Mouse (Mus musculus) lung, adult 2 months (tissue): ENCODE results near the gene Hyal2.
"Not testable (repeated sequence)": the region's sequence is repeated elsewhere in the genome, so short reads cannot be mapped to it uniquely, and the experiment has no call there.

Experiments
- CTCF ChIP-seq: fragments of 200-500 bp; IDR thresholded peaks from 2 replicates; pipeline ENCODE4 v1.5.1; 2011; ENCODE audit warnings: mild to moderate bottlenecking, low read length, control low read depth; ENCODE audit not compliant: insufficient read depth
- POLR2A ChIP-seq: fragments of 200-500 bp; IDR thresholded peaks from 2 replicates; pipeline ENCODE4 v1.6.1; 2011; ENCODE audit warnings: low read depth, mild to moderate bottlenecking, control low read depth, low read length, borderline replicate concordance; ENCODE audit errors: extremely low read depth

GRCm38 (mm10) chr9:107565556-107565955 is 2.2 kb upstream of the Hyal2 start:
- TF ChIP-seq CTCF = 0 out of 2 replicates have a peak, but pooled peaks have one; percentile 15
- not testable (repeated sequence) for TF ChIP-seq POLR2A
